Mouse (Mus musculus): Measurements from ENCODE around the gene Fads2. TPM values are rescaled to one million over a fixed set of nuclear protein-coding genes. Genes with fewer than 3 reads are reported as not detected.

The Fads2 gene
- polyA plus RNA-seq, 1 experiment from 2014 or later = 80.5 TPM

DNA sequence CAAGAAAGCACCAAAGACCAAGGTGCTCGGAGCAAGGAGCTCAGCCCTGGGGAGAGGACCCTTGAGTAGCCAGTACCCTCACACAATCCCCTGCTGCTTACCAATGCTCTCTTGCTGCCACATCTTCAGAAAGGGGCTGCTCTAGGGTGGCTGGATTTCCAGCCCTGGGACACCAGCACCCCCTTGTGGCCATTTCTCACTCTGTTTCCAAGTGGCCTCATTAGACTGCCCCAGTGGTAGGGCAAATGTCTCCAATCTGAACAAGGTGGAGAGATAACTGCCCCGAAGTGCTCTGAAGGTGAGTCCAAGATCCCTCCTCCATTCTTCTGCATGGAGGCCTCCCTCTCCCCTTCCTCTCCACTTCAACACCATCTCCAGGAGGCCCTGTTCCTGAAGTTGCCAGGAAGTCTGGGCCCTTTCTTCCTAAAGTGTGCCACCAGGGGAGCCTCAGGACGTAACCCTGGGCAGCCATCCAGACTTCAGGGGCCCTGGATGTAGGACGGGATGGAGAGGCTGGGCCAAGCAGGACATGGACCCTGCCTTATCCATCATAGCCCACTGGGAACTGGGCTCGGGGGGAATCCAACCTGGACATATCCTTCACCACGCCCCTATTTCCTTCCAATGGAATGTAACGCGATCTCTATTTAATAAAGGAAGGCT lies 66.6 kb downstream of the Fads2 start:
- DNase-seq (ENCODE audit: low spot score, missing footprints) (peak; percentile 99), ATAC-seq (ENCODE audit: low FRiP score) (peak; percentile 73)
- Histone ChIP-seq H3K27ac (ENCODE audit: low read depth, low read length) (no peak overlapping the region), H3K4me3 (ENCODE audit: low read depth, low read length) (no peak overlapping the region), H3K9me3 (ENCODE audit: control insufficient read depth, low read length) (no peaks in the 10 kb centered on the region), H3K4me2 (no peak overlapping the region), H3K4me1 (ENCODE audit: control insufficient read depth, insufficient read depth, low read length) (peaks cover 9% of the 10 kb centered on the region; the same call in 1 of the 2 replicates), H3K27me3 (ENCODE audit: control insufficient read depth, insufficient read depth, low read length) (peaks cover under 1% of the 10 kb centered on the region), H3K9ac (ENCODE audit: low read length) (no peak overlapping the region), H3K36me3 (ENCODE audit: control insufficient read depth, insufficient read depth, low read length) (no peaks in the 10 kb centered on the region)
- 55% methylated on average over 8 of the region's 8 CpGs for WGBS

GRCm38 (mm10) chr19:10034356-10034755 lies 67.2 kb downstream of the Fads2 start:
- no peak for DNase-seq (ENCODE audit: low spot score, missing footprints)
- H3K36me3 ChIP-seq (ENCODE audit: control insufficient read depth, insufficient read depth, low read length) = no peaks in the 10 kb centered on the region
- H3K4me3 ChIP-seq (ENCODE audit: low read depth, low read length) = no peak overlapping the region
- WGBS = 70% methylated on average over 5 of the region's 5 CpGs
- H3K27me3 ChIP-seq (ENCODE audit: control insufficient read depth, insufficient read depth, low read length) = no peaks in the 10 kb centered on the region
- H3K4me1 ChIP-seq (ENCODE audit: control insufficient read depth, insufficient read depth, low read length) = peaks cover 9% of the 10 kb centered on the region; the same call in 1 of the 2 replicates
- ATAC-seq (ENCODE audit: low FRiP score) = no peak; the same call in 1 of the 2 replicates
- no peak overlapping the region for H3K4me2 ChIP-seq
- H3K9me3 ChIP-seq (ENCODE audit: control insufficient read depth, low read length) = no peaks in the 10 kb centered on the region
- H3K9ac ChIP-seq (ENCODE audit: low read length) = 0 out of 2 replicates have a peak overlapping the region, but pooled peaks have one; percentile 20
- H3K27ac ChIP-seq (ENCODE audit: low read depth, low read length) = no peak overlapping the region

GRCm38 (mm10) chr19:10033211-10033973 lies 68.2 kb downstream of the Fads2 start:
- DNase-seq (ENCODE audit: low spot score, missing footprints) = peak; percentile 90
- ATAC-seq (ENCODE audit: low FRiP score) = peak; percentile 64
- Histone ChIP-seq H3K4me3 (ENCODE audit: low read depth, low read length) (no peak overlapping the region), H3K4me1 (ENCODE audit: control insufficient read depth, insufficient read depth, low read length) (peaks cover 9% of the 10 kb centered on the region; the same call in 1 of the 2 replicates), H3K27me3 (ENCODE audit: control insufficient read depth, insufficient read depth, low read length) (no peaks in the 10 kb centered on the region), H3K9ac (ENCODE audit: low read length) (no peak overlapping the region), H3K27ac (ENCODE audit: low read depth, low read length) (no peak overlapping the region), H3K36me3 (ENCODE audit: control insufficient read depth, insufficient read depth, low read length) (no peaks in the 10 kb centered on the region), H3K4me2 (no peak overlapping the region), H3K9me3 (ENCODE audit: control insufficient read depth, low read length) (no peaks in the 10 kb centered on the region)
- 34% methylated on average over 8 of the region's 8 CpGs for WGBS

DNA sequence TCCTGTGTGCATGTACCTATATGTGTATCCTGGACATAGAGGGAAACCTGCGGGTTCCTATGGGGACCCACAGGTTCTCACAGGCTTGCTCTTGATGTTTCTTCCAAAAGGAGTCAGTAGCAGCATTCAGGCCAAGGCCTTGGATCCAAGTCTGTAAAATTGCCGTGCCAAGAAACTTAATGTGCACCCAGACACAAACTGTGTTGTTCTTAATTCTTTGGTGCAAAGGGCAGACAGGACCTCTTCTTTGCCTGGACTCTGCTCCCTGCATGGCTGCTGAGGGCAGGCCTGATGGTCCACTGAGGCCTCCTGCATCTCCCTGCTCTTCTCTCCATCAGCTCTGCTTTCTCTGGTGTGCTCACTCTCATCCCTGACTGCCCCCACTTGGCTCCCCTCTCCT lies 71.8 kb downstream of the Fads2 start:
- Histone ChIP-seq H3K4me1 (ENCODE audit: control insufficient read depth, insufficient read depth, low read length) (peaks cover 9% of the 10 kb centered on the region; the same call in 1 of the 2 replicates), H3K4me3 (ENCODE audit: low read depth, low read length) (no peak overlapping the region), H3K9me3 (ENCODE audit: control insufficient read depth, low read length) (no peaks in the 10 kb centered on the region), H3K27me3 (ENCODE audit: control insufficient read depth, insufficient read depth, low read length) (no peaks in the 10 kb centered on the region), H3K9ac (ENCODE audit: low read length) (no peak overlapping the region), H3K4me2 (no peak overlapping the region), H3K27ac (ENCODE audit: low read depth, low read length) (no peak overlapping the region), H3K36me3 (ENCODE audit: control insufficient read depth, insufficient read depth, low read length) (no peaks in the 10 kb centered on the region)
- DNase-seq (ENCODE audit: low spot score, missing footprints) = no peak
- WGBS = 90% methylated on average over 2 of the region's 2 CpGs
- ATAC-seq (ENCODE audit: low FRiP score) = no peak

DNA sequence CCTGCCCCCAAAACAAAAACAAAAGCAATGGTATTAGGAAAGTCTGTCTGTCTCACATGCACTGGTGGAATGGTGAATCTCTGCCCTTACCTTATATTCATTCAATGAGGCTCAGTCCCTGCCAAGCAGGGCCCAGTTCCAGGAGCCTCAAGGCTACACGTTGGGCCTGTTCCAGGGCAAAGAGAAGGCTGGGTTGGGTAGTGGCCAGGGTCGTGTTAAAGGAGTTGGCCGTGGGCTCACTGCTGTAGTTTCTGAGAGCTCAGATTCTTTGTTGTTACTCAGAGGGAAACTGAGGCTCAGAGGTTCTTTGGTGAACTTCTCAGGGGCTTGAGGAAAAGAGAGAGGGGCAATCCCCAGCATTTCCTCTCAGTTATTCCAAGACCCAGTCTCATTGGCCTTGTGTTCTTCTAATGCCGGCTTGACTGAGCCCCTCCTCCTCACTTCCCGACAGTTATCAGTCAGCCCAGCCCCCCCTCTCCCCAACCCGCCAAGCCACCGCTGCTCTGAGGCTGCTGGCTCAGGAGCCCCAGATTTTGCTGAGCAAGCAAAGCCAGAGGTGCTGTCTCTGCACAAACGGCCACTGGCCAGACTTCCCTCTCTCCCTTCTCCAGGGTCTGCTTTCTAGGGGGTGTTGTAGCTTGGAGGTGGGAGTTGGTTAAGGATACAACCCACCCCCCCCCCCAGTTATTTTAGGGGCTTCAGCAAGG lies 76.2 kb downstream of the Fads2 start:
- no peaks in the 10 kb centered on the region for H3K36me3 ChIP-seq (ENCODE audit: control insufficient read depth, insufficient read depth, low read length)
- H3K4me1 ChIP-seq (ENCODE audit: control insufficient read depth, insufficient read depth, low read length) = no peaks in the 10 kb centered on the region
- no peak for ATAC-seq (ENCODE audit: low FRiP score)
- 32% methylated on average over 8 of the region's 8 CpGs for WGBS
- H3K9me3 ChIP-seq (ENCODE audit: control insufficient read depth, low read length) = no peaks in the 10 kb centered on the region
- no peak overlapping the region for H3K9ac ChIP-seq (ENCODE audit: low read length)
- H3K27ac ChIP-seq (ENCODE audit: low read depth, low read length) = no peak overlapping the region
- no peak overlapping the region for H3K4me2 ChIP-seq
- H3K4me3 ChIP-seq (ENCODE audit: low read depth, low read length) = no peak overlapping the region
- DNase-seq (ENCODE audit: low spot score, missing footprints) = no peak
- no peaks in the 10 kb centered on the region for H3K27me3 ChIP-seq (ENCODE audit: control insufficient read depth, insufficient read depth, low read length)

DNA sequence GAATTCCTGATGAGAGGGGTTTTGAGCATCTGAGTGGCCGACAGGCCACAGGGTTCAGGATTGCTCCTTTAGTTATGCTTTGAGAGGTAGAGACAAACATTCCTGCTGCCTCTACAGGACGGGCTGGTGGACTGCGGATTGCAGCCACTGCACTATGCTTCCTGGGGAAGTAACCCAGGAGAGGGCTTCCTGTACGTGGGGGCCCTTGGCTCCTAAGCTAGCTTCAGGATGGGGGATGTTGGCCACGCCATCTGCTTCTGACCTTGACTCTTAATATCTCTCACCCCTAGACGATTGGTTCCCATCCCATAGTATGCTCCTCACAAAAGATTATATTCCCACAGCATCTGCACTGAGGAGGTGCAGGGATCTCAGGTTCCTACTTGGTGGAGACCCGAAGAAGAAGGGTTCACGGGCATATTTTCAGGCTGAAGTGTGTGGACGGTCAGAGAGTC lies 78.2 kb downstream of the Fads2 start:
- ATAC-seq (ENCODE audit: low FRiP score) (no peak), DNase-seq (ENCODE audit: low spot score, missing footprints) (no peak)
- Histone ChIP-seq H3K4me1 (ENCODE audit: control insufficient read depth, insufficient read depth, low read length) (peaks cover 7% of the 10 kb centered on the region), H3K9ac (ENCODE audit: low read length) (no peak overlapping the region), H3K36me3 (ENCODE audit: control insufficient read depth, insufficient read depth, low read length) (no peaks in the 10 kb centered on the region), H3K27ac (ENCODE audit: low read depth, low read length) (no peak overlapping the region), H3K9me3 (ENCODE audit: control insufficient read depth, low read length) (no peaks in the 10 kb centered on the region), H3K27me3 (ENCODE audit: control insufficient read depth, insufficient read depth, low read length) (peaks cover 9% of the 10 kb centered on the region), H3K4me3 (ENCODE audit: low read depth, low read length) (no peak overlapping the region), H3K4me2 (no peak overlapping the region)
- 65% methylated on average over 9 of the region's 9 CpGs for WGBS

DNA sequence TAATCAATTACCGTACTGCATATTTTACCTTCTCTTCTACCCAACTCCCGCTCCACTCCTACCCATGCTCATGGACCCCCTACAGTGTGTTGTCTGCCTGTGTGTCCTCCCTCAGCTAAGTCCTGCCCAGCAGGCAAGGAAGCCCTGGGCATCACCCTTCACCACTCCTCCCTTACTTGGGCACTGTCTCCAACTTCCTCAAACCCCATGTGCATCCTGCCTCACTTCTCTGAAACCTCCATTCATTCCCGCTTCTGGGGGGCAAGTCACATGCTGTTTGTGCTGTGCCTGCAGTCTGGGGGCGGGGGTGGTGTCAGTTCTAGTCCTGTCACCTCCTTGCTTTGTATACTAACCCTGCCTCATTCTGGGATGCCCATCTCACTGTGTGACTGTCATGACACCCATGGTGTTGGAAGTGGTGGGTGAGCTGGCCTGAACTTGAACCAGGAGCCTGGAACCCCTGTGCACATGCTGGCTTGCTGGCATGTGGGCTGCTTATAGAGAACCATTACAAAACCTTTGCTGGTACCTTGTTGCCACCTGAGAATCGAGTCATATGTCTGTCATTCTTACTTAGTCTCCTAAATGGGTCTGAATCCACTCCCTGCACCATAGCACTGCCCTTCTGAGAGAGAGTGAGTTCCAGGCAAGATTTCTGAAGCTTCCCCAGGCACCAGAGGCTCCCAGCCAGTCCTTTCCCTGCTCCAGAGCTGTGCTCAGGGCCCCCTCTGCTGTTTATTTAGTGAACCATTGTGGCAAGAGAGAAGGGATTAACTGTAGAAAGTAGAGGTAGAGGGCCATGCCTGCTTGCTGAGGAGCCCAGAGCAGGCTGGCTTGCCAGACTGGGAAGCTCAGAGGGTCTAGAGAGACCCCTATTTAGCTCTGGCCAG lies 78.9 kb downstream of the Fads2 start:
- no peak for DNase-seq (ENCODE audit: low spot score, missing footprints)

GRCm38 (mm10) chr19:10021981-10022380 lies 79.6 kb downstream of the Fads2 start:
- Histone ChIP-seq H3K4me3 (ENCODE audit: low read depth, low read length) (no peak overlapping the region), H3K27me3 (ENCODE audit: control insufficient read depth, insufficient read depth, low read length) (peaks cover 12% of the 10 kb centered on the region), H3K9me3 (ENCODE audit: control insufficient read depth, low read length) (no peaks in the 10 kb centered on the region), H3K36me3 (ENCODE audit: control insufficient read depth, insufficient read depth, low read length) (no peaks in the 10 kb centered on the region), H3K4me2 (no peak overlapping the region), H3K27ac (ENCODE audit: low read depth, low read length) (no peak overlapping the region), H3K4me1 (ENCODE audit: control insufficient read depth, insufficient read depth, low read length) (peaks cover 11% of the 10 kb centered on the region), H3K9ac (ENCODE audit: low read length) (no peak overlapping the region)
- DNase-seq (ENCODE audit: low spot score, missing footprints) (no peak), ATAC-seq (ENCODE audit: low FRiP score) (no peak)
- 77% methylated on average over 2 of the region's 2 CpGs for WGBS

More for the DNA sequence above, 78.9 kb downstream of the Fads2 start:
- no peak overlapping the region for H3K9ac ChIP-seq (ENCODE audit: low read length)
- no peak overlapping the region for H3K27ac ChIP-seq (ENCODE audit: low read depth, low read length)
- H3K4me2 ChIP-seq = no peak overlapping the region
- H3K4me1 ChIP-seq (ENCODE audit: control insufficient read depth, insufficient read depth, low read length) = peaks cover 11% of the 10 kb centered on the region
- no peak overlapping the region for H3K4me3 ChIP-seq (ENCODE audit: low read depth, low read length)
- H3K9me3 ChIP-seq (ENCODE audit: control insufficient read depth, low read length) = no peaks in the 10 kb centered on the region
- peaks cover 9% of the 10 kb centered on the region for H3K27me3 ChIP-seq (ENCODE audit: control insufficient read depth, insufficient read depth, low read length)
- ATAC-seq (ENCODE audit: low FRiP score) = no peak
- no peaks in the 10 kb centered on the region for H3K36me3 ChIP-seq (ENCODE audit: control insufficient read depth, insufficient read depth, low read length)
- 60% methylated on average over 5 of the region's 5 CpGs for WGBS

All from midbrain, embryonic 11.5 days (tissue).